Mouse (Mus musculus) cortical plate, adult 2 months (tissue): ENCODE results near the gene Ugt1a5.

Experiments used
- CTCF ChIP-seq: fragments of 200-500 bp; IDR thresholded peaks from 2 replicates; pipeline ENCODE4 v1.5.1; 2011; ENCODE audit warnings: mild to moderate bottlenecking, control low read depth, low read length; ENCODE audit not compliant: insufficient read depth; ENCODE audit errors: extremely low read depth
- POLR2A ChIP-seq: fragments of 200-500 bp; IDR thresholded peaks from 2 replicates; pipeline ENCODE4 v1.6.1; 2011; ENCODE audit warnings: mild to moderate bottlenecking, low read length, control low read depth; ENCODE audit not compliant: insufficient read depth; ENCODE audit errors: extremely low read depth

- TF ChIP-seq POLR2A, result no peak
- no peak for TF ChIP-seq CTCF
Observed at GRCm38 (mm10) chr1:88254793-88255465, 89.1 kb downstream of the Ugt1a5 start.
